Mouse (Mus musculus) bone marrow macrophage, adult 2 months (primary cell): Measurements from ENCODE around the gene Ubxn7.

Experiments
- CTCF ChIP-seq: IDR thresholded peaks from 2 replicates; pipeline ENCODE4 v1.5.1; 2012; ENCODE audit warnings: low read depth, mild to moderate bottlenecking, low read length, moderate library complexity
- POLR2A ChIP-seq: IDR thresholded peaks from 2 replicates; pipeline ENCODE4 v1.6.1; 2012; ENCODE audit warnings: mild to moderate bottlenecking, low read depth, low read length, borderline replicate concordance

- TF ChIP-seq CTCF (no peak), POLR2A (no peak)
Measured at GRCm38 (mm10) chr16:32431047-32431591, 99.1 kb downstream of the Ubxn7 start.
